Mouse (Mus musculus) bone marrow, adult 2 months (tissue): ENCODE measurements around the gene Zfp653.
"Not testable (repeated sequence)": the region's sequence is repeated elsewhere in the genome, so short reads cannot be mapped to it uniquely, and the experiment has no call there.

Experiments used
- CTCF ChIP-seq: fragments of 200-500 bp; IDR thresholded peaks from 2 replicates; pipeline ENCODE4 v1.5.1; 2011; ENCODE audit warnings: low read length, control low read depth; ENCODE audit not compliant: control insufficient read depth, insufficient read depth
- POLR2A ChIP-seq: fragments of 200-500 bp; IDR thresholded peaks from 2 replicates; pipeline ENCODE4 v1.6.1; 2011; ENCODE audit warnings: low read depth, mild to moderate bottlenecking, control low read depth, low read length, borderline replicate concordance; ENCODE audit not compliant: control insufficient read depth

- TF ChIP-seq CTCF, POLR2A: not testable (repeated sequence)
Measured at GRCm38 (mm10) chr9:22075778-22076177, 4.6 kb upstream of the Zfp653 start.
